Mouse (Mus musculus): Measurements from ENCODE around the gene Igf2bp2.

- TF ChIP-seq ZNF384 (IDR thresholded peaks at IDR 0.05; ENCODE audit: low read depth, low read length), result no peak
- TF ChIP-seq ZC3H11A (IDR thresholded peaks at IDR 0.05; ENCODE audit: borderline replicate concordance, low read depth, low read length), result no peak
- TF ChIP-seq CHD2 (IDR thresholded peaks at IDR 0.05; ENCODE audit: low read depth, low read length), result no peak
- no peak for TF ChIP-seq MAFK (IDR thresholded peaks at IDR 0.05; ENCODE audit: insufficient read depth, low read depth, low read length)
- TF ChIP-seq HCFC1 (IDR thresholded peaks at IDR 0.05; ENCODE audit: borderline replicate concordance, insufficient read depth, low read length), result no peak
These were observed 63.0 kb downstream of the Igf2bp2 start for GRCm38 (mm10) chr16:22100067-22100466.
